Mouse (Mus musculus): ENCODE results near the gene Grn.

DNA sequence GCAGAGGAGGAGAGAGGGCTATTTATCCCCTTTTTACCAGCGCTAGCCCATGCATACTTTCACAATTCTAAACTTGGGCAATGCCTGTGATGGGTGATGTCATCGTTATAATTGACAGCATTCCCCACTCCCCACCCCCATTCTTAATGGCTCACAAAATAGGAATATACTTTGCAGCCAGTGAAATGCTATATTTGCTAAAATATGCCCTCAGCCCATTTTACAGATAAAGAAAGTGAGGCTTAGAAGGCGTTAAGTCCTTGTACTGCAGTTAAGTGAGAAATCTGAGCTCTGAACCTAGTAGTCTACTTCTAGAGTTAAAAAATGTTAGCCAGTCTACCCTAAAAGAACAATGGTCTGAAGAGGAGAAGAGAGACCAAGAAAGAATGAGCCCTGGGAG lies 14.2 kb downstream of the Grn start:
- TF ChIP-seq CTCF (IDR thresholded peaks at IDR 0.05; ENCODE audit: low read depth) (no peak), EP300 (IDR thresholded peaks at IDR 0.05; ENCODE audit: low read depth) (no peak)
